Mouse (Mus musculus) adrenal gland, adult 18-20 months (tissue): ENCODE data around the gene Cd63. TPM values are rescaled to one million over a fixed set of nuclear protein-coding genes. Genes with fewer than 3 reads are reported as not detected.

Experiments
- DNase-seq, 2 experiments: peaks; one replicate each; pipeline ENCODE4 v3.0.0; 2021 to 2022; ENCODE audit warnings: low spot score in 2 of 2
- total RNA-seq, 2 experiments: library from RNA; stranded (reverse); gene quantifications; 1 replicate in 1 of 2; 2 replicates in 1 of 2; pipeline ENCODE4 v1.2.3; 2021

The Cd63 gene
- total RNA-seq, 2 experiments from 2014 or later = 288 to 358 TPM

DNA sequence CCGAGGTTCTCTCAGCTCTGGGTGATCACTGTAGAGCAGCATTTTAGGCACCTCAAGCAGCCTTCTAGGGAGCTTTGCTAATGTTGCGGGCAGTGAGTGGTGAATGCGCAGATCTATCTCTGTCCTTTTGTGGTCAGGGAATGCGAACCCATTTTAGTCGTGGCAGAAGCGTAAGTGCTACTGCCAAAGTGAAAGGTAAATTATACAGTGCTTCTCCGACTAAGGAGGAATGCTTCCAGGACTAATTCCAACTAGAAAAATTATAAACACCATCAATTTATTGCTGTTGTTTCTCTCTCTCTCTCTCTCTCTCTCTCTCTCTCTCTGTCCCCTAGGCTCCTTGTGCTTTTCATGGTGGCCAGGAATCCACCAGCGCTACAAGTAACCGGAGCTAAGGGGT lies 23.1 kb downstream of the Cd63 start, which contains the start of gene Bloc1s1:
Bloc1s1 (minus strand) TSS at position 101 of the 400 bp plus-strand sequence.
- no peak for DNase-seq

DNA sequence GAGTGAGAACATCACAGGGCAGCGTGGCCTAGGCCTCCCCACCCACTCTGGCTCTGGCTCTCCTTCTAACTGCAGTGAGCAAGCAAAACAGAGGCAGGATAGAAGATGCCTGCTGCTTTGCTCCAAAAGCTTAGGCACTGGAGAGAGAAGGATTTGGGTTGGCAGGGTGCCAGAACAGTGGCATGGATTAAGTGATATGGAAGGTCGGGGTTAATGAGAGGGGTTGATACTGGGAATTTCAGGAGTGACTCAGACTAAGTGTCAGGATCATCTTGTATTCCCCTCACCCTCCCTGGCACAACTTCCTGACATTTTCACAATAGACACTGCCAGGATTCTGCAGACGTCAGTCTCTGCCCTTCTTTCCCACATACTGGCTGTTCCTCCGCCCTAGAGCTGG lies 27.6 kb downstream of the Cd63 start:
- no peak for DNase-seq

DNA sequence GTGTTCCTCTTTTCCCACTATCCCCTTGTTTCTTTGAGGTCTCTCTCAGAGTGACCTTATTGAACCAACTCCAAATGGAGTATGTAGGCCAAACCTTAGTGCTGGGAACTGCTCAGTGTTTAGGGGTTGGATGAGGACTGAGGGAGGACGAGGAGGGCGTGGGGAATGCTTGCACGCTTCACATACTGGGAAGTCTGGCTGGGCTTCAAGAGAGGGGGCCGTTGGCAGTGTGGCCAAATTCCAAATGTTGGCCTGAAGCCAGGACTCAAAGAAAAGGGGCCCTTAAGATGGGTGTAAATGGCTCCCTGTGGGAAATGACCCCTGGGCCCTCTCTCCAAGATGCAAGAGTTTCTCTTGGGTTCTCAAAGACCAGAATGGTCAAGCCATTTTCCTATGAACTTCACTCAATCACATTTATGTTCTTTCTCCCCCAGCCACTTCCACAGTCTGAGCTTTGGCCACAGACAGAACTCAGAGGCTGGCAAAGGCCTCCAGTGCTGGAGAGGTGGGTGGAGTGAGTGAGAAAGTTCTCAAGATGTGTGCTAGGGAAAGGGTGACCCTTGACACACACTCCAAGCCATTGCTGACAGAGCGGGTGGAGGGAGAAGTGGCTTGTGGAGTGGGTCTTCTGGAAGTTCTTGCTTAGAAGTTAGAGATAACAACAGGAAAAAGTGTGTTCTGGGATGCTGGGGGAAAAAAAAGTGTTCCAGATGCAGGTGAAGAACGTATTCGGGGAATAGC lies 29.0 kb downstream of the Cd63 start:
- no peak for DNase-seq

DNA sequence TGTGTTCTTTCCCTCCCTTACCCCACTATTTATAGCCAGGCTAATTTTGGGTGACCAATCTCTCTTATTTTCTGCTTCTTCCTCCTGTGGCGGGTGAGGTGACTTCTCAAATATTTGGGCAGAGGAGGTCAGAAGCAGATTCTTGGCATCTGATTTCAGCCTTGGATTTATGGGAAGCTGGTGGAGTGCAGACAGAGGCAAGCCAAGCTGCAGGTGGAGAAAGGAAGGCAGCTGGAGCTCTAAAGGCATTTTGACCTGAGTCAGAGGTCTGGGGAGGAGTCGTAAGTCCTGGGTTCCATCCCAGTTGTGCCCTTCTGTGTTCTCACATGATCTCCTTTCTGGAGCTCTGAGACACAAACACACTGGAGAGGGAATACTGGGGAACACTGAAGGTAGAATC lies 30.7 kb downstream of the Cd63 start:
- DNase-seq = no peak

DNA sequence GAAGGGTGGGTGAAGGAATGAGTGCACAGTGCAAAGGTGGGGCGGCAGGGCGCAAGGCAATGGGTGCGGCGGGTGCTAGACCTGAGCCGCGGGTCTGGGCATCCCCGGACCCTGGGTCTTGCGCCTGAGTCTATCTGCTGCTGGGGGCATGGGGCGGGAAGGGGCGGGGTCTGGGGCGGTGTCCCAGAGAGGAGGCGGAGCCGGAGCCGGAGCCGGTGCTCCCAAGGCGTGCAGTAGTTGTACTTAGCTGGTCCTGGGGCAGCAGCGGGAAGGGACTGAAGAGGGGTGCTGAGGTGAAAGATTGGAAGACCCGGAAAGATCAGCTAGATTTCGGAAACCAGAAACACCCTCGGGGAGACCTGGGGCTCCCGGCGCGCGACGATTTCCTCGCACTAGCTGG lies 32.8 kb downstream of the Cd63 start, which contains the start of gene Itga7:
Itga7 (plus strand) TSS at position 245 of the 400 bp plus-strand sequence.
- peak in 1 of 2 experiments; percentile 44 for DNase-seq

DNA sequence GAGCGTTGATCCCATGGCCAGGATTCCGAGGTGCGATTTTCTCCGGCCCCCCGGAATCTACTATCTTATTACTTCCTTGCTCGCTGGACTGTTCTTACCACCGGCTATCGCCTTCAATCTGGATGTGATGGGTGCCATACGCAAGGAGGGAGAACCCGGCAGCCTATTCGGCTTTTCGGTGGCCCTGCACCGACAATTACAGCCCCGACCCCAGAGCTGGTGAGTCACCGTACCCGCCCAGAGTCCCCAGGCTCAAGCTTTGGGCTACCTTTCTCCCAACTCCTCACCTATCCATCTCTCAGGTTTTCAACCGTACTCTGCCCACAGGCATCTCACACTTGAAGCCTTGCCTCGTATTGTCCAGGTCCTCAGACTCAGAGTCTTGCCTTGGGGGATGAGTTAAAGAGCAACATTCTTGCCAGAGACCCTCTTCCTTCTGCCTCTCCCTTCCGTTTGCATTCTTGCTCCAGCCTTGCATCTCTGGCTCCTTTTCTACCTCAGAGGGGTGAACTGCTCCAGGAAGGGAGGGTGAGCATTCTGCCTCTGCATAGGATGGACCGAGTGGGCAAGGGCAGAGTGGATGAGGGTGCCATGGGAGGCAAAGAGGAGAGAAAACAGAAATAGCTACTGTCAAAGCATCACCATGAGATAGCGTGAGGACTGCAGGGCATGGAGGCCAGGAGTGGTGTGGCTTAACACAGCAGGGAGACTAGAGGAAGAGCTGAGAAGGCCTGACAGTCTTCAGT lies 33.4 kb downstream of the Cd63 start:
- DNase-seq = no peak

DNA sequence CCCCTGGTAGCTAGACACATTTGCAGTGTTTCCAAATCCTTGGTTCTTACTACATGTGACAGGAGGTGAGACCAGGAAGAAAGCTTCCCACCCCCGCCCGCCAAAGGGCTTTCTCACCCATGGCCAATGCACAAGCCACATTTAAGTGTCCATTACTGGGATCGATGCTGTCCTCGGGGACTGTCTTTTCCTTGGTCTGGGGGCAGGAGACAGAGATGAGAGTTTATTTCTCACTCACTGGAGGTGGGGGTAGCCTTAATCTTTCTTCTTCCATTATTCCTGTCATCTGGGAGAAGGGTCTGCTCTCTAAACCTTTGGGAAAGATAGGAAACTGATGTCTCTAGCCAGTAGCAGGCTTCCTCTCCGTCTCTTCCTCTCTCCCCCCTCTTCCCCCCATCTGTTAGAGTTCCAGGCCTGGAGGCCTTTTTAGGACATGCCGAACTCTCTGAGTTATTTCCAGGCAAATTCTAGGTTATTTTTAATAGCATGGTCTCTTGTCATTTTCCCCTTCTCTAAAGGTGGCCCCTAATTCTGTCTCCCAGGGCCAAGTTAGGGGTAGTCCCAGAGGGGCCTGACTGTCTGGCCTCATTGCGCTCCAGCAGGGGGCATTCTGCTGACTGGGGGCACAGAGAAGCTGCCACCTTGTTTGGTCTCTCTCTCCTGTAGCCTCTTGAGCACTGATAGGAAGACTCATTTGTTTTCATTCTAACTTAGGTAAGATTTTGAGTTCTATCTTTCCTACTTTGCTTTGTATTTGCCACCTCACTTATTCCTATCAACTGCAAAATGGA lies 34.4 kb downstream of the Cd63 start:
- DNase-seq = no peak

DNA sequence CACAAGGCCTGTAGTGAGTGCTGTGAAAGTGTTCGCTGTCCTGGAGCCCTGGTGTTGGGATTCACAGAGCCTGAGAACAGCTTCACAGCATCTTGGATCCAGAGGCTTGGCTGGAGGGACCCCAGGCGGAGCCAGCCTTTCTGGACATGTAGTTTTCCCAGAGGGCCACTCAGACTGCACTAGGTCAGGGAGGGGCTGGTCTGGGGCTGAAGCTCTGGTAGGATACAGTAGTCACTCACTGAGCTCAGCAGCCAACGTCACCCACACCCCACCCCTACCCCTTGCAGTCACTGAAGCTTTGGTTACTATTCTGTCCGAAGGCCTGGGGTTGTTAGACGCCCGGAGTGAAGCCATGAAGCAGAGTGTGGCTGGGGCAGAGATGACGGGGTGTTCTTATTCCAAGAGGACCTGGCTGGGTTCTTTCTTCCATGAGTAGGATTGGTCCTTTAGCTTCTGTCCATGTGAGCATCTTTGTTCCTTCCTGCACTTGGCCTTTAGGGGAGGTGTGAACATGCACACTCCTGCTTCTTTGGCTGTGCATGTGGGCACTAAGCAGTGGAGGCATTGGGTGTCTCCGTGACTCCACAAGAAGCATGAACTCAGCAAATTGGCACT lies 35.1 kb downstream of the Cd63 start:
- DNase-seq = no peak

DNA sequence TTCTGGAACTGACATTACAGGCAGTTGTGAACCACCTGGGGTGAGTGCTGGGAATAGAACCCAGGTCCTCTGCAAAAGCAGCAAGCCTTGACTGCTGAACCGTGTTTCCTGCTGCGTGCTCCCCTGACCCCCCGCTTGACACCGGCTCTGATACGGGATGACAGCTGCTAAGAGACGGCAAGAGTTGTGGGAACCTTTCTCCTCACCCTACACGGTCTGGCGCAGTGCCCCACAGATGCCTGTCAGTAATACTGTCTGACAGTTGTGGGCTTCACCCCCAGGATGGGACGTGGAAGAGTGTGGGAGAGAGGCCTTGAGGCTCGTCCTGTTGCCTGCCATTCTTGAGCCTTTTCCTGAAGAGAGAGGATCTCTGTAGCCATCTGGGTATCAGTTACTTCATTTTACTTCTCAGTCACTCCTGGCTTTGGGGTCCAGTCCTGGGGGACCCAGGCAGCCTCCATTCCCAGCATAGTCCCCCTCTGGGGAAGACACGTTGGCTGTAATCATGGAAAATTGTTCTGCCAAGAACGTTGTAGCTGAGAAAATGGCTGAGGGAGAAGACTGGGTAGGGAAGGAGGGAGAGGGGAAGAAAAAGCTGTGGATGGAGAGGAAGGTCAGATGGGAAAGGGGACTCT lies 37.1 kb downstream of the Cd63 start:
- no peak for DNase-seq

DNA sequence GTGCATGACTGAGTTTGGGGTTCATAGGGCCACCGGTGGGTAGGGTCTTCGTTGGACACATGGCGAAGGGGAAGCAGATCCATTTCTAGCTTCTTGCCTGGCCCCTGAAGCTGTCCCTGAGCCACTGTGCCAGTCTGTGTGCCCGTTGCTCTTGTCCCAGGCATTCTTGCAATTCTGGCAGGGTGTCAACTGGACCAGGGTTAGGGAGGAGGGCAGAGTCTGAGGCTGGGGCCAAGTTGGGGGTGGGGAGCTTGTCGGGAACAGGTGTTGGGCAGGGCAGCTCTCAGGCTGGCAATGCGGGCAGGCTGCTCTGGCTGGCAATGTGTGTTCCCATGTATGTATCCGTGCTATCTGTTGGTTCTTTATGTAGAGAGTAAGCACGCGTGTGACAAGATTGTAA lies 37.7 kb downstream of the Cd63 start:
- peak in 1 of 2 experiments; percentile 48 for DNase-seq

DNA sequence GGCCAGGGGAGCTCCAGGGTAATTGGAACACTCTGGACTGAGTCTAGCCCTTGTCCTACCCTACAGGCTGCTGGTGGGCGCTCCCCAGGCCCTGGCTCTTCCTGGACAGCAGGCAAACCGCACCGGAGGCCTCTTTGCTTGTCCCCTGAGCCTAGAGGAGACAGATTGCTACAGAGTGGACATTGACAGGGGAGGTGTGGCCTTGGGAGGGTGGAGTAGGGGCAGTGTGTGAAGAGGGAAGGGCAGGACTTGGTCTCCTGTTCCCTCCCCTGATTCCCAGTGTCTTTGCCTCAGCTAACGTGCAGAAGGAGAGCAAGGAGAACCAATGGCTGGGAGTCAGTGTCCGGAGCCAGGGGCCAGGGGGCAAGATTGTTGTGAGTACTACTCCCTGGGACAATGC lies 38.2 kb downstream of the Cd63 start:
- DNase-seq = no peak

DNA sequence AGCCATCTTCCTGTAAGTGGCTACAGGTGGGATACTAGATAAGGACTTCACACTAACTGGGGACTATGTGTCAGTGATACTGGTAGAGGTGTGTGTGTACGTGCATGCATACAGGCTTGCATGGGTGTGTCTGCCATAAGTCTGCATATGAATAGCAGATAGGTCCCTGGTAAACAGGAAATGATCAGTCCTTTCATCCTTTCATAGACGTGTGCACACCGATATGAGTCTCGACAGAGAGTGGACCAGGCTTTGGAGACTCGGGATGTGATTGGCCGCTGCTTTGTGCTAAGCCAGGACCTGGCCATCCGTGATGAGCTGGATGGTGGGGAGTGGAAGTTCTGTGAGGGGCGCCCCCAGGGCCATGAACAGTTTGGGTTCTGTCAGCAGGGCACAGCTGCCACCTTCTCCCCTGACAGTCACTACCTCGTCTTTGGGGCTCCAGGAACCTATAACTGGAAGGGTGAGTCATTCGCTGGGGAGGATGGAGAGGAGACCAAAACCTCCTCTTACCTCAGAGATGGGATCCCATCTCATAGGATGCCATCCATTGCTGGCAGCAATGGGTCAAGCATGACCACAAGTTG lies 39.8 kb downstream of the Cd63 start:
- no peak for DNase-seq

DNA sequence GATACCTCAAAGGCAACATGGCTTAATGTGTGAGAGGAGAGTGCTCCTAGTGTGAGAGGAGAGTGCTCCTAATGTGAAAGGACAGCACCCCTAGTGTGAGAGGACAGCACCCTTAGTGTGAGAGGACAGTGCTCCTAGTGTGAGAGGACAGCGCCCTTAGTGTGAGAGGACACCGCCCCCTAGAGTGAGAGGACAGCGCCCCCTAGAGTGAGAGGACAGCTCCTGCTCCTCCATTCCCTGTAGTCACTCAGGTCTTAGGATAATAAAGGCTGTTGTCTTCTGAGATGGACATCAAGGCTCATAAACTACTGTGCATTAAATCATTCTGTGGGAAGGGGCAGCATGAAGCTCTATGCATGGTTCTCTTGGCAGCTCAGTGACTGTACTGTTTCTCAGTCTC lies 44.9 kb downstream of the Cd63 start:
- peak; percentile 20 to 40 for DNase-seq

DNA sequence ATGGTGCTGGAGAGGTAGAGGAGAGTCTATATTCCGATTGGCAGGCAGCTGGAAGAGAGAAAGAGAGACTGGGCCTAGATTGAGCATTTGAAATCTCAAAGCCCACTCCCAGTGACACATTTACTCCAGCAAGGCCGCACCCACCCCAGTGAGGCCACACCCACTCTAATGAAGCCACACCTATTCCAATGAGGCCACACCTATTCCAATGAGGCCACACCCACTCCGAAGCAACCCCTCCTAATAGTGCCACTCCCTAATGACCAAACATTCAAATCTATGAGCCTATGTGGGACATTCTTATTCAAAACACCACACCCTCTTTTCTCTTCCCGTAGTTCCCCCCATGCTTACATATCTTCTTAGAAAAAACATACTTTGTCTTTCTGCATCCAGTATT lies 46.7 kb downstream of the Cd63 start:
- no peak for DNase-seq

DNA sequence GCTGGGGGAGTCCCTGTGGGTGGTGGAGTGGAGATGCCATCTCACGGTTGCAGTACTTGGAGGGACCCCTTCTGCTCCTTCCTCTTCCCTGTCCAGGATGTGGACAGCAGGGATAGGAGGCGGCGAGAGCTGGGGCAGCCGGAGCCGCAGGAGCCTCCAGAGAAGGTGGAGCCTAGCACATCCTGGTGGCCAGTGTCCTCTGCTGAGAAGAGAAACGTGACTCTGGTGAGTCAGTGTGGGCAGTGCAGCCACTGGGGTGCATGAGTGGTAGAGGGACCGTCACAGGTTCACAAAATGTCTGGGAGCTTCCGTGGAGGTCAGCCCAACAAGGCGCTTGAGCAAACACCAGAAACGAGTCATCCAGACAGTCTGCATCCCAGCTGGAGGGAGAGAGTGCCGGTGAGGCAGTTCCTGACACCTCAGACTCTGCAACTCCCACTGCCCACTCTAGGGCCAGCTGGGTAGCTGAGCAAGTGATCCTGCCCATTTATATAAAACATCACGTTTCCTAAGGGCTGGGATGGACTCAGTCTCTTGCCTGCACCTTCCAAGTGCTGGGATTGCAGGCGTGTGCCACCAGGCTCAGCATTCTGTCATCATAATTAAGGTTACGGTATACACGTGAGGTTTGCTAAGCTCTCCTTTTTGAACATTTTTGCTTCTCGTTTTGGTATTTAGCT lies 49.6 kb downstream of the Cd63 start:
- DNase-seq = no peak

DNA sequence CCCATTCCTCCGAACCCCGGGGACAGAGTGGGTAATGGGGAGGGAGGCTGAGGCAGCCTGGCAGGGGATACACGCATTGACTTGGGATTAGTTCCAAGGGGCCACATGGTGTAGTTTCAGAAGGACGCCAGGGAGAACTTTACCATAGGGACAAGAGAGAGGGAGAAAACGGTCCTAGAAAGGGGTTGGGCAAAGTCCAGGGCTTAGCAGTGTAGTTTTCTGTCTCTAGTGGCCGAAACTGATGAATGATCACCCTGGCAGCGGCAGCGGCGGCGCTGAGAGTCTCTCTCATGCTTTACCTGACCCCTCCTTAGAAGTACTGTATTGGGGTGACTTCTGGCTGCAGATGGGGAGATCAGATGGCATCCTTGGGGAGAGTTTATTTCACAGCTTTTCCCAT lies 57.6 kb downstream of the Cd63 start:
- DNase-seq = no peak

DNA sequence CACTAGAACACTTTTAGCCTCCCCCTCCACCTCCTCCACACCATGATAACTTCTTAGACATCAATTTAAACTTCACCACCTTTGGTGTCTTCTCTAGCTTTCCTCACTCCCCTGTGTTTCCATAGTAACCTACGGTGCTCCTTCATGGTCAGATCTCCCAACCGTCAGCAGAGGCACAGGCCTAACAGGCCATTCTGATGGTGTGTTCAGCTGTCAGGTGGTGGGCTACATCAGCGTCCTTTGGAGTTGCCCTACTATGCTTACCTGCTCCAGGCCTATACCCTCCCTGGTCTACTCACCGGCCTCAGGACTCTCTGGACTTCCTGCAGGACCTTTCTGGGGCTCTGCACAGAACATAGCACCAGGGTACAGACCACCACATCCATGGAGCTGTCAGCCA lies 59.4 kb downstream of the Cd63 start:
- no peak for DNase-seq

DNA sequence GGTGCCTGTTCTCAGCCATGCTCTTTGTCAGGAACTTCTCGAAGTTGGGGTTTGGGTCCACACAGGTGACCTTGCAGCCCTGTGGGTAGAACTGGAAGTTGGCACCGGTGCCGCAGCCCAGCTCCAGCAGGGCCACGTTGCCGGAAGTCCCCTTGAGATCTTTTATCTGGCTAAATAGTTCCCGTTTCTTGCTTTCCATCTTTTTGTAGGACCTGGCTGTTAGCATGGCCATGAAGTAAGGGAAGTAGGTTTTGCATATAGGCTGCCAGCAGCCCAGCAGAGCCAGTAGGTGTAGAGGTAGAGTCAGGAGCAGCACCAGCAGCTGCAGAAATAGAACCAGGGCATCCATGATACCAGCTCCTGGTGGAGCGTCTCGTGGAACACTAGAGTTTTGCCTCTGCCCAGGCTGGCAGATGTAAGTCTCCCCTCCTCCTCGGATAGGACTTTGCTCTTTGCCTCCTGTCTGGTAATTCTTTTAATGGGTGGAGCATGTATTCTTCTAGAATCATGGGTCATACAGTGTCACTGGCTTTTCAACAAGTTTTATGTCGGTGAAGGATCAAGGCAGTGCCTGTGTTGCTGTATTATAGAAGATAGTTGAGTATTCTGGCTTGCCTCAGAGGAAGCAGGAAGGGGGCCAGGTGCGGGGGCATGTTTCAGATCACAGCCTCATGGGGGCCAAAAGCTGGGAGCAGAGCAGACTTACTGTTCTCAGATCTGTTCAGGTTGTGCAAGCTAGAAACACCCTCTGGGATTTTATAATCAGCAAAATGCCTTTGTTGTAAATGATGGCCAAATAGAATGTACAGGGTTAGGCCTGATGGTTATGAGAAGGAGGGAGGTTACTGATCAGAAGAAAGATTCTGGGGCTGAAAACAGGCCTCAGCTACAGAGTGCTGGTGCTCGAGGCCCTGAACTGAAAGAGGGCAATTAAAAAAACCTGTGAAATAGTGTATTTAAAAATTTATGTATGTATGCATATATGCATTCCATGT lies 60.1 kb downstream of the Cd63 start, which contains the start of gene Mettl7b:
Mettl7b (minus strand) TSS at position 399 of the 995 bp plus-strand sequence.
- DNase-seq = no peak
